Mouse (Mus musculus) inflammation-experienced regulatory T-cells, adult 16 weeks (primary cell): ENCODE data around the gene Atad3a. TPM values are rescaled to one million over a fixed set of nuclear protein-coding genes. Genes with fewer than 3 reads are reported as not detected.

Experiments
- polyA plus RNA-seq: library from polyadenylated mRNA; unstranded; fragments of 100-300 nt; shearing (Covaris generic); gene quantifications from one replicate; pipeline ENCODE4 v1.2.1, GENCODE M21; 2017

The Atad3a gene
- polyA plus RNA-seq, result 50.3 TPM

GRCm38 (mm10) chr4:155760613-155761355, at the start of gene Atad3a:
TSS of gene Atad3a (minus strand) at chr4:155761093.

GRCm38 (mm10) chr4:155802741-155803339, 41.9 kb upstream of the Atad3a start, which contains the start of gene Mrpl20:
TSS of gene Mrpl20 (plus strand) at chr4:155802878.

GRCm38 (mm10) chr4:155790021-155790489, 29.2 kb upstream of the Atad3a start, which contains the start of gene Ankrd65:
TSS of gene Ankrd65 (plus strand) at chr4:155790439.

GRCm38 (mm10) chr4:155785819-155786218, 24.9 kb upstream of the Atad3a start, which contains the start of gene Tmem88b:
TSS of gene Tmem88b (minus strand) at chr4:155785874.

GRCm38 (mm10) chr4:155774280-155774754, 13.4 kb upstream of the Atad3a start, which contains the start of gene Vwa1:
TSS of gene Vwa1 (minus strand) at chr4:155774698.

GRCm38 (mm10) chr4:155734350-155734941, 26.4 kb downstream of the Atad3a start, which contains the start of gene Tmem240:
TSS of gene Tmem240 (plus strand) at chr4:155734800.

GRCm38 (mm10) chr4:155704721-155705591, 55.9 kb downstream of the Atad3a start, which contains the start of gene Ssu72:
TSS of gene Ssu72 (plus strand) at chr4:155704800.

GRCm38 (mm10) chr4:155694111-155694481, 66.8 kb downstream of the Atad3a start, which contains the start of gene Fndc10:
TSS of gene Fndc10 (plus strand) at chr4:155694342.

Other genes with a start within 250 kb of the Atad3a start
- gene Nadk, start 198.7 kb downstream of the Atad3a start, polyA plus RNA-seq, result 166 TPM
- 16.2 TPM for gene Slc35e2, start 159.7 kb downstream of the Atad3a start, polyA plus RNA-seq
- 145 TPM for gene Cdk11b, start 136.2 kb downstream of the Atad3a start, polyA plus RNA-seq
- gene Gm10563, start 115.7 kb downstream of the Atad3a start, polyA plus RNA-seq, result not detected
- gene Mmp23, start 107.7 kb downstream of the Atad3a start, polyA plus RNA-seq, result 0.56 TPM
- 53.7 TPM for gene Mib2, start 91.9 kb downstream of the Atad3a start, polyA plus RNA-seq
- 0.62 TPM for gene Fndc10, start 66.8 kb downstream of the Atad3a start, polyA plus RNA-seq
- 157 TPM for gene Ssu72, start 56.3 kb downstream of the Atad3a start, polyA plus RNA-seq
- 0.09 TPM for gene Tmem240, start 26.3 kb downstream of the Atad3a start, polyA plus RNA-seq
- gene Vwa1, start 13.6 kb upstream of the Atad3a start, polyA plus RNA-seq, result 0.13 TPM
- gene Tmem88b, start 24.8 kb upstream of the Atad3a start, polyA plus RNA-seq, result not detected
- not detected for gene Ankrd65, start 29.3 kb upstream of the Atad3a start, polyA plus RNA-seq
- gene Mrpl20, start 41.8 kb upstream of the Atad3a start, polyA plus RNA-seq, result 124 TPM
- 217 TPM for gene Ccnl2, start 51.4 kb upstream of the Atad3a start, polyA plus RNA-seq
- 199 TPM for gene Aurkaip1, start 70.2 kb upstream of the Atad3a start, polyA plus RNA-seq
- gene Mxra8, start 78.6 kb upstream of the Atad3a start, polyA plus RNA-seq, result 4.3 TPM
- 3.5 TPM for gene Dvl1, start 86.3 kb upstream of the Atad3a start, polyA plus RNA-seq
- 1.4 TPM for gene Tas1r3, start 102.3 kb upstream of the Atad3a start, polyA plus RNA-seq
- 20.8 TPM for gene Cptp, start 108.3 kb upstream of the Atad3a start, polyA plus RNA-seq
- 111 TPM for gene Ints11, start 108.5 kb upstream of the Atad3a start, polyA plus RNA-seq
- 29.9 TPM for gene Pusl1, start 130.7 kb upstream of the Atad3a start, polyA plus RNA-seq
- gene Acap3, start 130.7 kb upstream of the Atad3a start, polyA plus RNA-seq, result 8.2 TPM
- gene Ube2j2, start 182.7 kb upstream of the Atad3a start, polyA plus RNA-seq, result 19.8 TPM
- 15.3 TPM for gene C1qtnf12, start 201.2 kb upstream of the Atad3a start, polyA plus RNA-seq
- gene B3galt6, start 231.6 kb upstream of the Atad3a start, polyA plus RNA-seq, result 1.6 TPM
- gene Sdf4, start 231.8 kb upstream of the Atad3a start, polyA plus RNA-seq, result 605 TPM